Mouse (Mus musculus) MN1 (cell line): ENCODE measurements around the gene Hip1r.
"Not testable (repeated sequence)": the region's sequence is repeated elsewhere in the genome, so short reads cannot be mapped to it uniquely, and the experiment has no call there.

ENCODE experiments used
- DNase-seq: peaks from one replicate; pipeline ENCODE4 v3.0.0-alpha.2; 2016; ENCODE audit warnings: low spot score

The Hip1r gene

DNA sequence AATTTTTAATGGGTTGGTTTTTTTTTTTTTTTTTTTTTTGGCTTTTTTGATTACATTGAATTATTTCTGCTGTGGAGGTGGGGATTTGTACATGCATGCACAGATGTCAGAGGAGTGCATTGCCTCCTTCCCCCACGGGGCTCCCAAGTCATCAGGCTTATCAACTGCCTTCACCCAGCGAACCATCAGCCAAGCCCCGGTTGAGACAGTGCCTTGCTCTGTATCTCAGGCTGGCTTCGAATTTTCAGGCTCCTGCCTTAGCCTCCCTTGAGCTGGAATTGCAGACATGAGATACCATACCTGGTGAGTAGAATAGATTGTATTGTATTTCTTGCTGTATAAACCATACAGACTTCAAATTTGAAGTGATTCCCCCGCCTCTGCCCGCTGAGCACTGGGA is 66.2 kb downstream of the Hip1r start:
- no peak for DNase-seq

GRCm38 (mm10) chr5:124041097-124041496 is 67.7 kb downstream of the Hip1r start:
- no peak for DNase-seq

DNA sequence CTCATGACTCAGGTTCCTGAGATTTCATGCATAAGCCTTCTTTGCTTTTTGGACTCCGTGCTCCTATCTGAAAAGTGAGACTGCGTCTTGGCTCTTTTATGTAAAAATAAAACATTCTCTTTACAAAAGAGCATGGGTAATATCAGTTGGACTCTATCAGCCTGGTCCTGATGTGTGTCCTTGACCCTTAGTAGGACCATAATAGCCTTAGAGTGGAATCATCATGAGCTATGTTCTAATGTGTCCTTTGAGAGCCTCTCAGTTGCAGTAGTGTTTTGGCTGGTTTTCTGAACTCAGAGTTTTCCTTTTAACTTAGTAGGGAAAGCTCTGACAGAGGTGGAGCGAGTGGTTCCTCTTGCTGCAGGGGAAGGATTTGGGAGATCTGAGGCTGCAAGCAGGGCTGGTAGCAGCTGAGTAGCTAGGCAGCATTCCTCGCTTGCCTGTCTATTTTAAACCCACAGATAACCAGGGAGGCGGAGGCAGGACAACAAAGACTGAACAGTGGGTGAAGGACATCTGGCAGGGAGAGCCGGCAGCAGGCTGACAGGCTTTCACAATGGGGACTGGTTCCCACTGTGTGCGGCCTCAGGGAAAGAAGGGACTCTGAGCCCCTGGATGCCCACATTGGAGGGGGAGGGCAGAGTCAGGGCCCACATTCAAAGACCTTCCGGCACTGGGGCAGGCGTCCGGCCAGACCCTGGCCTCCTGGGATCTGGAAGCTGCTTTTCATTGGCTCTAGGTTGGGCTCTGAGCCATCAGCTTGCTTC is 70.0 kb downstream of the Hip1r start:
- DNase-seq, result peak; percentile 78

DNA sequence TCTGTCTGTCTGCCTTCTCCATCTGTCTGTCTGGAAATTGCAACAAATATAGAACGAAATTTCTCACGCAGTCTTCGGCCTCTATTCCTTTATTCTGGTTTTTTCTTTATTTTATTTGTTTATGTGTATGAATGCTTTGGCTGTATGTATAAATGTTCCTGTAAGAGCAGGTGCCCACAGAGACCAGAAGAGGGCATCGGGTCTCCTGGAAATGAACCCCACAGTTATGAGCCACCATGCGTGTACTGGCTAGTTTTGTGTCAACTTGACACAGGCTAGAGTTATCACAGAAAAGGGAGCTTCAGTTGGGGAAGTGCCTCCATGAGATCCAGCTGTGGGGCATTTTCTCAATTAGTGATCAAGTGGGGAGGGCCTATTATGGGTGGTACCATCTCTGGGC is 70.6 kb downstream of the Hip1r start:
- DNase-seq, result no peak

DNA sequence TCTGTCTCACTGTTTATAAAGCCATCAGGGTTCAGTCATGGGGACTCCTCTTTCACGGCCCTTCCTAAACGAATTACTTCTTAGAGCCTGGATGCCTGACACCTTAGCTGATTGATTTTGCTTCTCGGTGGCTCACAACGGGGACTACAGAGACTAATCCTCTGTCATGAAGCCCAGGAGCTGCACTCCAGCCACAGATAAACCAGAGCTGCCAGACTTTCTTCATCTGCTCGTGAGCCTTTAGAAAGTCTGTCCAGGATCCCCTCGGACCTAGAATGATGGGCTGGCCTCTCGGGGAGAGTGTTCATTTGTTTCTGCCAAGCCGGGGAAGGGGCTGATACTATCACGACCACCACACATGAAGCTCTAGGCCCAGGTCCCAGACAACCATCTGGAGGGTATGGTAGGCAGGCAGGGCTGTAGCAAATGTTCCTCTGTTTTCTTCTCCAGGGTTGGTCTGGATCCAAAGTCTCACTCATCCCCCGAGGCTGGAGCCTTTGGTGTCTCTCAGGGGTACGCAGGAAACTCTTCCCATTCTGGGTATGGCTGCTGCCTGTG is 72.1 kb downstream of the Hip1r start:
- no peak for DNase-seq

DNA sequence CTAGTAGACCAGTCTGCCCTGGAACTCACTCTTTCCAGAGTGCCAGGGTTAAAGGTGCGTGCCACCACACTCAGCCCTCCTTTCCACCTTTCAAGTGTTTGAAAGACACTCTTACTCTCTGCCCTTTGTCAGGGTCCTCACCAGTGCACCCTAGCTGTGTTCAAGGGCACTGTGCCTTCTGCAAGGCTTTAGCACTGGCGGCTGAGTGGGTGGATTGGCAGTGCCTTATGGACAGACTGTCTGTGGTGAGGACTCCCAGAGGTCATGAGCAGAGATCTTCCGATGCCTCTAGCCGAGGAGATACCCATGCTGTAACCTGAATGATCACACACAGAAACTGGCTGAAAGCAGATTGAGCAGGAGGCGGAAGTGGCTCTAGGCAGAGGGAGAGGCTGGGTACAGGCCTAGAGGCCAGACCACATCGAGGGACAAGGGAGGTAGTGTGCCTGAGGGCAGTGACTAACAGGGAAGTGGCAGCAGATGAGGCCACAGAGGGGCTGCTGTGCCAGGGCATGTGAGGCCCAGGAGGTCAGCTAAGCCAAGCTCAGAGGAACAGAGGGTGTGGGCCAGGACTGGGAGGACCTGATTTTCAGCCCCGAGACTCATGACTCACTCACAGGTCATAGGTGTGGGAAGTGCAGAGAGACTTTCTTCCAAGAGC is 73.4 kb downstream of the Hip1r start:
- no peak for DNase-seq

DNA sequence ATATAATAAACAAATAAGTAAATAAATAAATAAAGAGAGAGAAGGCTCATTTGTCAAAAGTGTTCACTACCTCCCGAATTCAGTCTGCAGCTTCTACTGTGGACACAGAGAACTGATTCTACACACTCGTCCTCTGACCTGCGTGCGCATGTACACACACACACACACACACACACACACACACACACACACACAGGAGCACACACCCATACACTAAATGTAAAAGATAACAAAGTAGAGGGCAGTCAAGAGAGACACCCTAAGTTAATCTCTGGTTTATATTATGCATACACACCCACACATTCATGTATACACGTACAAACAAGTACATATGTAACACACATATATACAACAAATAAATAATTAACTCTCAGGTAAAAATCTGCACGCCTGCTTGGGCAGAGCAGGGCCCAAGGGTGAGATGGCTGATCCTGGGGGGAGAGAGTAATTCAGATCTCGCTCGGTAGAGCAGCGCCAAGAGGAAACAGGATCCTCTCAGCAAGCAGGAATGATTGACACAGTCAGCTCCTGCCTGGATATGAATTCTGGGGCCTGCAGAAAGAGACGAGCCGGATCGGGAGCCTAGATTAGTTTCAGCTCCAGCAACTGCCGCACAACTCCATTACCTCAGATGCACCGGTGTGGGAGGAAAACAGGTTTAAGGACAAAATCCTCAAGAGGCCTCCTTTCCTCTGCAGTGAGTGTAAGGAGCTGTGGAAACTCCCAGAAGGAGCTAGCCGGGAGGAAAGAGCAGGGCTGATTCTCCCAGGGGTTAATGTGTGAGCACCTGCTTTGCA is 76.0 kb downstream of the Hip1r start:
- no peak for DNase-seq

GRCm38 (mm10) chr5:124050095-124051050 is 76.9 kb downstream of the Hip1r start:
- DNase-seq, result no peak

- DNase-seq, result peak; percentile 62
These were observed 78.6 kb downstream of the Hip1r start for GRCm38 (mm10) chr5:124051899-124052491.

GRCm38 (mm10) chr5:124052641-124053040 is 79.2 kb downstream of the Hip1r start:
- DNase-seq, result not testable (repeated sequence)
